Mouse (Mus musculus) lung, adult 2 months (tissue): ENCODE results near the gene Sfta2.

ENCODE experiments used
- CTCF ChIP-seq: fragments of 200-500 bp; IDR thresholded peaks from 2 replicates; pipeline ENCODE4 v1.5.1; 2011; ENCODE audit warnings: mild to moderate bottlenecking, low read length, control low read depth; ENCODE audit not compliant: insufficient read depth
- POLR2A ChIP-seq: fragments of 200-500 bp; IDR thresholded peaks from 2 replicates; pipeline ENCODE4 v1.6.1; 2011; ENCODE audit warnings: low read depth, mild to moderate bottlenecking, control low read depth, low read length, borderline replicate concordance; ENCODE audit errors: extremely low read depth

- no peak for TF ChIP-seq POLR2A
- TF ChIP-seq CTCF, result peak; percentile 64
Measured at GRCm38 (mm10) chr17:35633992-35634391, 32.6 kb downstream of the Sfta2 start.
